Mouse (Mus musculus) ES-E14 (cell line): ENCODE measurements around the gene Rfx7.

ENCODE experiments used
- CHD2 ChIP-seq: IDR thresholded peaks from 2 replicates; pipeline ENCODE4 v1.6.1; 2014; ENCODE audit warnings: mild to moderate bottlenecking, low read depth, low read length, inconsistent platforms
- HCFC1 ChIP-seq: IDR thresholded peaks from 2 replicates; pipeline ENCODE4 v1.6.1; 2012; ENCODE audit warnings: low read length, inconsistent platforms, borderline replicate concordance; ENCODE audit not compliant: insufficient read depth
- MAFK ChIP-seq: IDR thresholded peaks from 2 replicates; pipeline ENCODE4 v1.6.1; 2014; ENCODE audit warnings: mild to moderate bottlenecking, low read depth, low read length, inconsistent platforms; ENCODE audit not compliant: insufficient read depth
- ZNF384 ChIP-seq: IDR thresholded peaks from 2 replicates; pipeline ENCODE4 v1.6.1; 2012; ENCODE audit warnings: low read depth, low read length, inconsistent platforms

- TF ChIP-seq CHD2 (no peak), MAFK (no peak), ZNF384 (no peak), HCFC1 (no peak)
Observed at GRCm38 (mm10) chr9:72657694-72658093, 125.7 kb downstream of the Rfx7 start.
